Mouse (Mus musculus): ENCODE measurements at regions not wholly inside any gene's neighbourhood (a gene's known extent, or its start where the extent isn't known, plus 50 kb on each side); places are given as distances from the start of the nearest gene placed in this dataset.

DNA sequence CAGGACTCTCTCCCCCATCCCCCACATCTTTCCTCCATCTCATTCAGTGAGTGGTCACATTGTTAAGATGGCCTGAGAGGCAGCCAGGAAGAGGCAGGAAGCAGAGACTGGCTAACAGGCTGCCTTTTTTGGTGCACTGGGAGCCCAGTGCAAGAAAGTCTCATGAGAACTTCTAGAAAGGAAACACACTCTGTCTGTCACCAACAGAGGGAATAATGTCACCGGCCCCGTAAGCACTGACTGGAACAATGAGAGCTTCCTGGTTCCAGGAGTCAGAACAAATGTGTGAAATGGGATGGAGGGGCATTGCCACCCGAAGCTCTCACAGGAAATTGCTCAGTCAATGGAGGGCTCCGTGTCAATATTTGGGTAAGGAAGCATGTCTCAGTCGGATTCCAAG lies 111.3 kb upstream of the Arglu1 start:
- TF ChIP-seq CTCF (IDR thresholded peaks at IDR 0.05) (0 out of 2 replicates have a peak, but pooled peaks have one; percentile 2), POLR2A (IDR thresholded peaks at IDR 0.05; ENCODE audit: insufficient read depth, low read depth, low read length) (no peak)

Data from heart, adult 2 months (tissue).